Mouse (Mus musculus) stomach, postnatal 0 days (tissue): ENCODE measurements around the gene Foxp2.

ENCODE experiments used
- CTCF ChIP-seq: IDR thresholded peaks from 2 replicates; pipeline ENCODE4 v1.5.1; 2016; ENCODE audit warnings: antibody characterized with exemption, low read depth, mild to moderate bottlenecking, moderate library complexity
- EP300 ChIP-seq: optimal IDR thresholded peaks from 2 replicates; pipeline ENCODE3; 2016; ENCODE audit warnings: antibody characterized with exemption

- no peak for TF ChIP-seq EP300
- peak; percentile 52 for TF ChIP-seq CTCF
These were observed 291.7 kb downstream of the Foxp2 start for GRCm38 (mm10) chr6:15192877-15193276.
